Mouse (Mus musculus) intestine, embryonic 16.5 days (tissue): ENCODE data around the gene Wfdc10. TPM values are rescaled to one million over a fixed set of nuclear protein-coding genes. Genes with fewer than 3 reads are reported as not detected.
A peak's percentile ranks its signal among the peaks of the same experiment; 100 is the strongest.

Experiments
- ATAC-seq: fragments of 200-750 bp; cut with Nextera tagmentation; 2 replicates; pipeline ENCODE4 v1.8.0; 2017; ENCODE audit warnings: moderate TSS enrichment, moderate library complexity
- H3K27ac ChIP-seq: fragments of 300-500 bp; sonication (generic); 2 replicates; pipeline ENCODE4 v1.5.1; 2014; ENCODE audit warnings: mild to moderate bottlenecking, low read length
- H3K27me3 ChIP-seq: fragments of 300-500 bp; sonication (generic); replicated peaks from 2 replicates; pipeline ENCODE4 v1.6.1; 2014; ENCODE audit warnings: low read length, control low read depth, mixed read lengths; ENCODE audit not compliant: control insufficient read depth, insufficient read depth
- H3K36me3 ChIP-seq: fragments of 300-500 bp; sonication (generic); 2 replicates; pipeline ENCODE4 v1.6.1; 2014; ENCODE audit warnings: low read length, control low read depth; ENCODE audit not compliant: control insufficient read depth, insufficient read depth
- H3K4me1 ChIP-seq: fragments of 300-500 bp; sonication (generic); 2 replicates; pipeline ENCODE4 v1.6.1; 2014; ENCODE audit warnings: low read length, control low read depth, mixed read lengths; ENCODE audit not compliant: control insufficient read depth, insufficient read depth
- H3K4me2 ChIP-seq: fragments of 300-500 bp; sonication (generic); 2 replicates; pipeline ENCODE4 v1.6.1; 2014; ENCODE audit warnings: low read depth, low read length, control low read depth
- H3K4me3 ChIP-seq: fragments of 300-500 bp; sonication (generic); 2 replicates; pipeline ENCODE4 v1.5.1; 2014; ENCODE audit warnings: mild to moderate bottlenecking, low read length
- H3K9ac ChIP-seq: fragments of 300-500 bp; sonication (generic); 2 replicates; pipeline ENCODE4 v1.6.1; 2014; ENCODE audit warnings: low read depth, low read length
- H3K9me3 ChIP-seq: fragments of 300-500 bp; sonication (generic); 2 replicates; pipeline ENCODE4 v1.6.1; 2016; ENCODE audit warnings: low read length, control low read depth; ENCODE audit not compliant: control insufficient read depth
- WGBS: fragments of 180-500 bp; shearing (Covaris S2); extraction: QIAGEN DNeasy Blood & Tissue Kit; methylation state at CpG from one replicate; pipeline ENCODE4 v1.1.7; 2014; 5-methylcytosine and 5-hydroxymethylcytosine counted together
- polyA plus RNA-seq: library from polyadenylated mRNA; unstranded; fragments of >200 nt; fragmentation: Nextera tagmentation; extraction: Ambion mirVana; gene quantifications from 2 replicates; pipeline ENCODE4 v1.2.1, GENCODE M21; 2015

Wfdc10 gene
- polyA plus RNA-seq, 1 experiment from 2014 or later, result not detected

GRCm38 (mm10) chr2:164641881-164642673, 13.8 kb upstream of the Wfdc10 start:
- H3K4me1 ChIP-seq, result no peaks in the 10 kb centered on the region
- H3K4me3 ChIP-seq, result no peak overlapping the region
- no peak for ATAC-seq
- H3K4me2 ChIP-seq, result no peak overlapping the region
- WGBS, result 78% methylated on average over 13 of the region's 13 CpGs
- H3K36me3 ChIP-seq, result no peaks in the 10 kb centered on the region
- no peak overlapping the region for H3K9ac ChIP-seq
- H3K27me3 ChIP-seq, result no peaks in the 10 kb centered on the region
- H3K27ac ChIP-seq, result no peak overlapping the region
- no peaks in the 10 kb centered on the region for H3K9me3 ChIP-seq

GRCm38 (mm10) chr2:164656483-164656882, 637 bp downstream of the Wfdc10 start, which contains the start of gene Wfdc9:
TSS of gene Wfdc9 (minus strand) at chr2:164656583.
- Histone ChIP-seq H3K36me3 (no peaks in the 10 kb centered on the region), H3K27ac (no peak within 1 kb of the TSS), H3K4me2 (no peak within 1 kb of the TSS), H3K27me3 (no peaks in the 10 kb centered on the region; the same call in 1 of the 2 replicates), H3K9ac (no peak within 1 kb of the TSS), H3K9me3 (no peaks in the 10 kb centered on the region), H3K4me3 (no peak within 1 kb of the TSS), H3K4me1 (no peaks in the 10 kb centered on the region)
- 81% methylated on average over 9 of the region's 9 CpGs for WGBS
- no peak for ATAC-seq

- WGBS, result 87% methylated on average over 7 of the region's 7 CpGs
- no peak for ATAC-seq
Observed at GRCm38 (mm10) chr2:164664851-164665250, 9.0 kb downstream of the Wfdc10 start.

GRCm38 (mm10) chr2:164670261-164670660, 14.4 kb downstream of the Wfdc10 start:
- Histone ChIP-seq H3K4me3 (no peak overlapping the region), H3K27ac (no peak overlapping the region), H3K4me2 (no peak overlapping the region), H3K36me3 (no peaks in the 10 kb centered on the region), H3K4me1 (no peaks in the 10 kb centered on the region), H3K9me3 (0 out of 2 replicates have a peak, but pooled peaks cover 4% of the 10 kb centered on the region), H3K9ac (no peak overlapping the region), H3K27me3 (no peaks in the 10 kb centered on the region)
- WGBS, result 80% methylated on average over 5 of the region's 5 CpGs
- ATAC-seq, result no peak

More at GRCm38 (mm10) chr2:164664851-164665250, 9.0 kb downstream of the Wfdc10 start:
- H3K27me3 ChIP-seq, result no peaks in the 10 kb centered on the region
- H3K9ac ChIP-seq, result no peak overlapping the region
- H3K4me1 ChIP-seq, result no peaks in the 10 kb centered on the region
- no peak overlapping the region for H3K27ac ChIP-seq
- H3K4me3 ChIP-seq, result no peak overlapping the region
- no peaks in the 10 kb centered on the region for H3K36me3 ChIP-seq
- no peak overlapping the region for H3K4me2 ChIP-seq
- 0 out of 2 replicates have a peak, but pooled peaks cover 4% of the 10 kb centered on the region for H3K9me3 ChIP-seq

- Histone ChIP-seq H3K9me3 (0 out of 2 replicates have a peak, but pooled peaks cover 4% of the 10 kb centered on the region), H3K4me3 (no peak overlapping the region), H3K36me3 (no peaks in the 10 kb centered on the region), H3K4me1 (no peaks in the 10 kb centered on the region), H3K9ac (no peak overlapping the region), H3K27me3 (no peaks in the 10 kb centered on the region), H3K27ac (no peak overlapping the region), H3K4me2 (no peak overlapping the region)
- WGBS, result 13% methylated on average over 1 of the region's 1 CpGs
- ATAC-seq, result no peak
Observed at GRCm38 (mm10) chr2:164670938-164671337, 15.1 kb downstream of the Wfdc10 start.

GRCm38 (mm10) chr2:164673987-164674386, 18.1 kb downstream of the Wfdc10 start, which contains the start of gene Wfdc11:
TSS of gene Wfdc11 (minus strand) at chr2:164674087.
- Histone ChIP-seq H3K4me2 (no peak within 1 kb of the TSS), H3K9ac (no peak within 1 kb of the TSS), H3K4me3 (no peak within 1 kb of the TSS), H3K4me1 (peaks cover 4% of the 10 kb centered on the region), H3K27ac (no peak within 1 kb of the TSS), H3K27me3 (no peaks in the 10 kb centered on the region), H3K36me3 (no peaks in the 10 kb centered on the region), H3K9me3 (no peaks in the 10 kb centered on the region)
- no peak for ATAC-seq
- WGBS, result 80% methylated on average over 7 of the region's 7 CpGs

- no peak overlapping the region for H3K4me2 ChIP-seq
- no peak overlapping the region for H3K9ac ChIP-seq
- peaks cover 8% of the 10 kb centered on the region for H3K4me1 ChIP-seq
- no peaks in the 10 kb centered on the region for H3K9me3 ChIP-seq
- 81% methylated on average over 7 of the region's 7 CpGs for WGBS
- no peaks in the 10 kb centered on the region for H3K27me3 ChIP-seq
- no peak overlapping the region for H3K4me3 ChIP-seq
- no peak for ATAC-seq
- H3K27ac ChIP-seq, result no peak overlapping the region
- no peaks in the 10 kb centered on the region for H3K36me3 ChIP-seq
Observed at GRCm38 (mm10) chr2:164676103-164676502, 20.3 kb downstream of the Wfdc10 start.

- Histone ChIP-seq H3K4me2 (no peak overlapping the region), H3K4me3 (no peak overlapping the region), H3K9me3 (no peaks in the 10 kb centered on the region), H3K4me1 (peaks cover 8% of the 10 kb centered on the region), H3K9ac (no peak overlapping the region), H3K27ac (no peak overlapping the region), H3K36me3 (no peaks in the 10 kb centered on the region), H3K27me3 (no peaks in the 10 kb centered on the region)
- no peak for ATAC-seq
- WGBS, result 70% methylated on average over 16 of the region's 16 CpGs
Observed at GRCm38 (mm10) chr2:164676916-164677685, 21.3 kb downstream of the Wfdc10 start.

GRCm38 (mm10) chr2:164678848-164679625, 23.2 kb downstream of the Wfdc10 start:
- H3K9ac ChIP-seq, result peak overlapping the region; percentile 31; the same call in 1 of the 2 replicates

More at GRCm38 (mm10) chr2:164678848-164679625, 23.2 kb downstream of the Wfdc10 start:
- H3K9me3 ChIP-seq, result no peaks in the 10 kb centered on the region
- peak; percentile 79 for ATAC-seq
- H3K4me3 ChIP-seq, result peak overlapping the region; percentile 24
- no peaks in the 10 kb centered on the region for H3K36me3 ChIP-seq
- H3K27ac ChIP-seq, result peak overlapping the region; percentile 20; the same call in 1 of the 2 replicates
- H3K27me3 ChIP-seq, result no peaks in the 10 kb centered on the region
- H3K4me1 ChIP-seq, result peaks cover 8% of the 10 kb centered on the region
- WGBS, result 19% methylated on average over 19 of the region's 19 CpGs
- H3K4me2 ChIP-seq, result peak overlapping the region; percentile 40
